Mouse (Mus musculus): ENCODE data around the gene Plpp3. TPM values are rescaled to one million over a fixed set of nuclear protein-coding genes. Genes with fewer than 3 reads are reported as not detected.

The Plpp3 gene
- polyA plus RNA-seq, 1 experiment, result 7.0 TPM

- Histone ChIP-seq H3K36me3 (ENCODE audit: control insufficient read depth, insufficient read depth) (no peaks in the 10 kb centered on the region), H3K79me2 (ENCODE audit: control insufficient read depth, insufficient read depth) (no peaks in the 10 kb centered on the region), H3ac (ENCODE audit: control insufficient read depth, insufficient read length, low read depth) (no peak overlapping the region), H3K4me3 (ENCODE audit: insufficient read depth, poor library complexity, severe bottlenecking) (no peak overlapping the region), H3K79me3 (ENCODE audit: low read depth) (no peaks in the 10 kb centered on the region), H3K27me3 (ENCODE audit: control insufficient read depth, insufficient read depth, insufficient read length) (no peaks in the 10 kb centered on the region)
- TF ChIP-seq MYOG (IDR thresholded peaks at IDR 0.05; ENCODE audit: control insufficient read depth, extremely low read depth, insufficient read length) (no peak), CEBPB (IDR thresholded peaks at IDR 0.05; ENCODE audit: low read depth) (no peak), MYOD1 (IDR thresholded peaks at IDR 0.05; ENCODE audit: control insufficient read depth, insufficient read length, low read depth) (no peak), MAX (IDR thresholded peaks at IDR 0.05) (no peak), CTCF (IDR thresholded peaks at IDR 0.05; ENCODE audit: control insufficient read depth, insufficient read depth, insufficient read length) (no peak), USF1 (IDR thresholded peaks at IDR 0.05; ENCODE audit: low read depth) (no peak)
These were observed 34.7 kb upstream of the Plpp3 start for GRCm38 (mm10) chr4:105122429-105122828.

- Histone ChIP-seq H3K36me3 (ENCODE audit: control insufficient read depth, insufficient read depth) (no peaks in the 10 kb centered on the region), H3K79me3 (ENCODE audit: low read depth) (no peaks in the 10 kb centered on the region), H3K79me2 (ENCODE audit: control insufficient read depth, insufficient read depth) (no peaks in the 10 kb centered on the region), H3ac (ENCODE audit: control insufficient read depth, insufficient read length, low read depth) (no peak overlapping the region), H3K4me3 (ENCODE audit: insufficient read depth, poor library complexity, severe bottlenecking) (no peak overlapping the region), H3K27me3 (ENCODE audit: control insufficient read depth, insufficient read depth, insufficient read length) (peaks cover 5% of the 10 kb centered on the region)
- TF ChIP-seq USF1 (IDR thresholded peaks at IDR 0.05; ENCODE audit: low read depth) (no peak), CEBPB (IDR thresholded peaks at IDR 0.05; ENCODE audit: low read depth) (no peak), CTCF (IDR thresholded peaks at IDR 0.05; ENCODE audit: control insufficient read depth, insufficient read depth, insufficient read length) (no peak), MAX (IDR thresholded peaks at IDR 0.05) (no peak), MYOD1 (IDR thresholded peaks at IDR 0.05; ENCODE audit: control insufficient read depth, insufficient read length, low read depth) (no peak), FOSL1 (IDR thresholded peaks at IDR 0.05; ENCODE audit: insufficient read depth, low read length, poor library complexity, severe bottlenecking) (no peak), MYOG (IDR thresholded peaks at IDR 0.05; ENCODE audit: control insufficient read depth, extremely low read depth, insufficient read length) (no peak)
These were observed 27.9 kb upstream of the Plpp3 start for GRCm38 (mm10) chr4:105129212-105129611.

DNA sequence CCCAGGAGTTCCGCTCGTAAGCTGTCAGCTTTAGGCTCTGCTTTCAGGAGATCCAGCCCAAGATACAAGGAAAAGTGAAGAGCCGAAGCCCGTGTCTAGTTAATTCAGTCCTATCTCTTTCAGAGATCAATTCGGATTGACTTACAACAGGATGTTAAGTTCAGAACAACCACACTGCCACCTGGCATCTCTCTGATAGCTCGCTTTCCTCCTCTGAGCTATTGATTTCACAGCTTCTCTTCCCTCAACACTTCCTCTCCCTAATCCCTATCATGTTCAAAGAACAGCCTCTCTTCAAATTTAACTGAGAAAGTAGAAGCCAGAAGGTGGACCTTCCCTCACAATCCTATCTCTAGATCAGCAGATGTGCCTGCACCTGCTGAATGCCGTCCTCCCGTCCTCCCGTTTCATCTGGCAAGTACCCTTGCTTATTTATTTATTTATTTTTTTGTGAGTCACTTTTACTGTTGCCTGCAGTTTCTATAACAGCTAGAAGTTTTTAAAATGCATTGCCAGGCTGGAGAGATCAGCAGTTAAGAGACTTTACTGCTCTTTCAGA is 25.3 kb upstream of the Plpp3 start:
- Histone ChIP-seq H3K27me3 (ENCODE audit: control insufficient read depth, insufficient read depth, insufficient read length) (peaks cover 5% of the 10 kb centered on the region), H3K79me3 (ENCODE audit: low read depth) (no peaks in the 10 kb centered on the region), H3K79me2 (ENCODE audit: control insufficient read depth, insufficient read depth) (no peaks in the 10 kb centered on the region), H3K36me3 (ENCODE audit: control insufficient read depth, insufficient read depth) (no peaks in the 10 kb centered on the region), H3ac (ENCODE audit: control insufficient read depth, insufficient read length, low read depth) (no peak overlapping the region), H3K4me3 (ENCODE audit: insufficient read depth, poor library complexity, severe bottlenecking) (no peak overlapping the region)
- no peak for TF ChIP-seq MAX (IDR thresholded peaks at IDR 0.05)
- no peak for TF ChIP-seq FOSL1 (IDR thresholded peaks at IDR 0.05; ENCODE audit: insufficient read depth, low read length, poor library complexity, severe bottlenecking)
- no peak for TF ChIP-seq CEBPB (IDR thresholded peaks at IDR 0.05; ENCODE audit: low read depth)
- TF ChIP-seq CTCF (IDR thresholded peaks at IDR 0.05; ENCODE audit: control insufficient read depth, insufficient read depth, insufficient read length), result no peak
- TF ChIP-seq MYOD1 (IDR thresholded peaks at IDR 0.05; ENCODE audit: control insufficient read depth, insufficient read length, low read depth), result no peak
- TF ChIP-seq USF1 (IDR thresholded peaks at IDR 0.05; ENCODE audit: low read depth), result no peak
- TF ChIP-seq MYOG (IDR thresholded peaks at IDR 0.05; ENCODE audit: control insufficient read depth, extremely low read depth, insufficient read length), result no peak

DNA sequence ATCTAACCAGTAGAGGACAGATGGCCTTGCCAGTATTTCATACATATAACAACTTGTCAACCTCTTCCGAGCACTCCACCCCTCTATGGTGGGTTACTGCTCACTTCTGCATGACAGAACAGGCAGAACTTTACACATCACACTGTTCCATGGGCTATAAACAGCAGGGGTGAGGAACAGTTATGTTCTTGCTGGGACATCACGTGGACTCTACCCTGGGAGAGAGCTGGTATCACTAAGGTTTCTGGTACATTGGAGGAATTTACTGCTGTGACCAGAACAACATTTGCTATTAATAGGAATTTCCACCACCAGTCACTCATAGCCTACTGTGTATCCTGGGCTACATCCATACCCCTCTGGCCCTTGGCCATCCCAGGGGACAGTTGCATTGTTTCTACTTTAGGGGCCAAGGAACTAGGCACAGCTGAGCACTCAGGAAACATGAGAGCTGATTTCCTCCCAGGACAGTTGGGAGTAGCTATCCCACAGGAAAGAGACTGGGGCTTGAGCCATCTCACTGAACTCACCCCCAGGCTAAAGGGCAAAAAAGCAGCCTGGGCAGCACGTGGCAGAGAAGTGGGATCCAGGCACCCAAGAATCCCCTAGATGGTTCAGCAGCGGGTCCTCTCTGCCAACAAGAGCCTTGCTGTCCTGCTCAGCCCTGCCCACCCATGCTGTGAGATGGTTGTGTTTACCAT is 23.6 kb upstream of the Plpp3 start:
- H3K4me3 ChIP-seq (ENCODE audit: insufficient read depth, poor library complexity, severe bottlenecking), result no peak overlapping the region
- H3K79me2 ChIP-seq (ENCODE audit: control insufficient read depth, insufficient read depth), result no peaks in the 10 kb centered on the region
- no peaks in the 10 kb centered on the region for H3K79me3 ChIP-seq (ENCODE audit: low read depth)
- H3K27me3 ChIP-seq (ENCODE audit: control insufficient read depth, insufficient read depth, insufficient read length), result peaks cover 5% of the 10 kb centered on the region
- TF ChIP-seq FOSL1 (IDR thresholded peaks at IDR 0.05; ENCODE audit: insufficient read depth, low read length, poor library complexity, severe bottlenecking) (no peak), MYOD1 (IDR thresholded peaks at IDR 0.05; ENCODE audit: control insufficient read depth, insufficient read length, low read depth) (no peak), CTCF (IDR thresholded peaks at IDR 0.05; ENCODE audit: control insufficient read depth, insufficient read depth, insufficient read length) (no peak), MAX (IDR thresholded peaks at IDR 0.05) (no peak), USF1 (IDR thresholded peaks at IDR 0.05; ENCODE audit: low read depth) (no peak), MYOG (IDR thresholded peaks at IDR 0.05; ENCODE audit: control insufficient read depth, extremely low read depth, insufficient read length) (no peak), CEBPB (IDR thresholded peaks at IDR 0.05; ENCODE audit: low read depth) (no peak)
- no peak overlapping the region for H3ac ChIP-seq (ENCODE audit: control insufficient read depth, insufficient read length, low read depth)
- H3K36me3 ChIP-seq (ENCODE audit: control insufficient read depth, insufficient read depth), result no peaks in the 10 kb centered on the region

DNA sequence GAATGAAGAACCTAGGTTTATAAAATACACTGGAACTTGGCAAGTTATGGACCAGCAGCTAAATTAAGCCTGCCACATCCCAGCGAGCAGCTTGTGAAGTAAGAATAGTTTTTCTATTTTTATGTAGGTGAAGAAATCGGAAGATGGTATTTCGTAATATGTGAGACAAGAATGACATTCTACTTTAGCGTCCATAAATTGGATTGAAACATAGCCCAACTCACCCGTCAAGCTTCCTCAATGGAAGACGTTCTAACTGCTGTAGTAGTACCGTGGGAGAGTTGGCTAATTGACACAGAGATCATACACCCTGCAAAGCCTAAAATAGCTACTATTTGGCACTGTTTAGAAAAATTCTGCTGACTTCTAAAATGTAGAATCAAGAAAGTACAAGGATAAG is 7.7 kb upstream of the Plpp3 start:
- TF ChIP-seq MYOD1 (IDR thresholded peaks at IDR 0.05; ENCODE audit: control insufficient read depth, insufficient read length, low read depth), result no peak
- TF ChIP-seq CTCF (IDR thresholded peaks at IDR 0.05; ENCODE audit: control insufficient read depth, insufficient read depth, insufficient read length), result no peak
- TF ChIP-seq MYOG (IDR thresholded peaks at IDR 0.05; ENCODE audit: control insufficient read depth, extremely low read depth, insufficient read length), result no peak
- no peak for TF ChIP-seq CEBPB (IDR thresholded peaks at IDR 0.05; ENCODE audit: low read depth)
- no peak for TF ChIP-seq FOSL1 (IDR thresholded peaks at IDR 0.05; ENCODE audit: insufficient read depth, low read length, poor library complexity, severe bottlenecking)
- TF ChIP-seq USF1 (IDR thresholded peaks at IDR 0.05; ENCODE audit: low read depth), result no peak
- TF ChIP-seq MAX (IDR thresholded peaks at IDR 0.05), result no peak
- Histone ChIP-seq H3K79me3 (ENCODE audit: low read depth) (no peaks in the 10 kb centered on the region), H3K79me2 (ENCODE audit: control insufficient read depth, insufficient read depth) (no peaks in the 10 kb centered on the region), H3K4me3 (ENCODE audit: insufficient read depth, poor library complexity, severe bottlenecking) (no peak overlapping the region), H3K36me3 (ENCODE audit: control insufficient read depth, insufficient read depth) (no peaks in the 10 kb centered on the region), H3ac (ENCODE audit: control insufficient read depth, insufficient read length, low read depth) (no peak overlapping the region), H3K27me3 (ENCODE audit: control insufficient read depth, insufficient read depth, insufficient read length) (no peaks in the 10 kb centered on the region)

Data from C2C12 (cell line).